Mouse (Mus musculus) limb, embryonic 10.5 days (tissue): ENCODE data around the gene Pxmp2. TPM values are rescaled to one million over a fixed set of nuclear protein-coding genes. Genes with fewer than 3 reads are reported as not detected.
A peak's percentile ranks its signal among the peaks of the same experiment; 100 is the strongest.

Source experiments
- DNase-seq: peaks from one replicate; pipeline ENCODE4 v3.0.0-alpha.2; 2017; ENCODE audit warnings: low spot score
- H3K27ac ChIP-seq: fragments of 300-500 bp; sonication (generic); 2 replicates; pipeline ENCODE4 v1.5.1; 2016; ENCODE audit warnings: mild to moderate bottlenecking
- H3K27me3 ChIP-seq: fragments of 300-500 bp; sonication (generic); 2 replicates; pipeline ENCODE4 v1.6.1; 2016; ENCODE audit warnings: low read depth, mild to moderate bottlenecking; ENCODE audit not compliant: poor library complexity, severe bottlenecking
- H3K36me3 ChIP-seq: fragments of 300-500 bp; sonication (generic); 2 replicates; pipeline ENCODE4 v1.6.1; 2016; ENCODE audit warnings: mild to moderate bottlenecking, moderate library complexity
- H3K4me1 ChIP-seq: fragments of 300-500 bp; sonication (generic); 2 replicates; pipeline ENCODE4 v1.6.1; 2016
- H3K4me3 ChIP-seq: fragments of 300-500 bp; sonication (generic); 2 replicates; pipeline ENCODE4 v1.5.1; 2016; ENCODE audit warnings: mild to moderate bottlenecking, moderate library complexity
- H3K9me3 ChIP-seq: fragments of 300-500 bp; sonication (generic); replicated peaks from 2 replicates; pipeline ENCODE4 v1.6.1; 2016; ENCODE audit warnings: mild to moderate bottlenecking
- WGBS: fragments of 180-500 bp; shearing (Covaris S2); methylation state at CpG from one replicate; pipeline ENCODE4 v1.1.7; 2016; 5-methylcytosine and 5-hydroxymethylcytosine counted together
- polyA plus RNA-seq: library from polyadenylated mRNA; unstranded; fragments of >200 nt; fragmentation: Nextera tagmentation; extraction: Ambion mirVana; gene quantifications from 2 replicates; pipeline ENCODE4 v1.2.1, GENCODE M21; 2016

The Pxmp2 gene
- polyA plus RNA-seq: 9.2 and 10.0 TPM in 2 replicates

- WGBS: 1% methylated on average over 64 of the region's 64 CpGs
- peaks cover 23% of the 10 kb centered on the region for H3K27me3 ChIP-seq
- no peaks in the 10 kb centered on the region for H3K9me3 ChIP-seq
- peak; percentile 97 for DNase-seq
- H3K36me3 ChIP-seq: peaks cover 21% of the 10 kb centered on the region
- H3K4me1 ChIP-seq: peaks cover 19% of the 10 kb centered on the region
- H3K27ac ChIP-seq: peak within 1 kb of the TSS; percentile 95
- peak within 1 kb of the TSS; percentile 84 for H3K4me3 ChIP-seq
These were observed at the start of gene Pxmp2, which contains the start of gene Pole for GRCm38 (mm10) chr5:110285770-110286445. Gene Pxmp2, minus strand, starts transcription at chr5:110286186. Gene Pole, plus strand, starts transcription at chr5:110286306.

- Histone ChIP-seq H3K27me3 (no peaks in the 10 kb centered on the region), H3K36me3 (peaks cover 97% of the 10 kb centered on the region), H3K4me3 (no peak overlapping the region), H3K9me3 (no peaks in the 10 kb centered on the region), H3K27ac (no peak overlapping the region), H3K4me1 (no peaks in the 10 kb centered on the region)
- no peak for DNase-seq
- 74% methylated on average over 3 of the region's 3 CpGs for WGBS
These were observed 44.5 kb upstream of the Pxmp2 start for GRCm38 (mm10) chr5:110330508-110330907.

GRCm38 (mm10) chr5:110313127-110313526 lies 27.1 kb upstream of the Pxmp2 start:
- Histone ChIP-seq H3K4me3 (no peak overlapping the region), H3K27me3 (no peaks in the 10 kb centered on the region), H3K27ac (no peak overlapping the region), H3K9me3 (no peaks in the 10 kb centered on the region), H3K36me3 (peaks cover 98% of the 10 kb centered on the region), H3K4me1 (no peaks in the 10 kb centered on the region)
- DNase-seq: no peak
- WGBS: 96% methylated on average over 3 of the region's 3 CpGs

- Histone ChIP-seq H3K4me3 (no peak overlapping the region), H3K4me1 (no peaks in the 10 kb centered on the region), H3K9me3 (no peaks in the 10 kb centered on the region), H3K36me3 (peaks cover 100% of the 10 kb centered on the region), H3K27me3 (no peaks in the 10 kb centered on the region), H3K27ac (no peak overlapping the region)
- no peak for DNase-seq
- 95% methylated on average over 7 of the region's 7 CpGs for WGBS
These were observed 22.9 kb upstream of the Pxmp2 start for GRCm38 (mm10) chr5:110308861-110309260.

GRCm38 (mm10) chr5:110300591-110300990 lies 14.6 kb upstream of the Pxmp2 start:
- Histone ChIP-seq H3K4me3 (no peak overlapping the region), H3K36me3 (peaks cover 100% of the 10 kb centered on the region), H3K27me3 (no peaks in the 10 kb centered on the region), H3K9me3 (no peaks in the 10 kb centered on the region), H3K27ac (no peak overlapping the region), H3K4me1 (no peaks in the 10 kb centered on the region)
- WGBS: 98% methylated on average over 2 of the region's 2 CpGs
- DNase-seq: no peak

- no peak overlapping the region for H3K27ac ChIP-seq
- no peaks in the 10 kb centered on the region for H3K27me3 ChIP-seq
- no peaks in the 10 kb centered on the region for H3K9me3 ChIP-seq
- peaks cover 99% of the 10 kb centered on the region for H3K36me3 ChIP-seq
- 100% methylated on average over 1 of the region's 1 CpGs for WGBS
- H3K4me3 ChIP-seq: no peak overlapping the region
- no peak for DNase-seq
- H3K4me1 ChIP-seq: no peaks in the 10 kb centered on the region
These were observed 10.7 kb upstream of the Pxmp2 start for GRCm38 (mm10) chr5:110296637-110297036.

- peaks cover 8% of the 10 kb centered on the region for H3K4me1 ChIP-seq
- H3K36me3 ChIP-seq: peaks cover 77% of the 10 kb centered on the region
- no peaks in the 10 kb centered on the region for H3K9me3 ChIP-seq
- H3K27ac ChIP-seq: no peak overlapping the region
- H3K4me3 ChIP-seq: no peak overlapping the region
- DNase-seq: no peak
- 94% methylated on average over 1 of the region's 1 CpGs for WGBS
- no peaks in the 10 kb centered on the region for H3K27me3 ChIP-seq
These were observed 5.7 kb upstream of the Pxmp2 start for GRCm38 (mm10) chr5:110291649-110292048.

GRCm38 (mm10) chr5:110287084-110287475 lies 1.1 kb upstream of the Pxmp2 start:
- peaks cover 32% of the 10 kb centered on the region for H3K36me3 ChIP-seq
- H3K9me3 ChIP-seq: no peaks in the 10 kb centered on the region
- no peak for DNase-seq
- no peak overlapping the region for H3K27ac ChIP-seq
- peaks cover 19% of the 10 kb centered on the region for H3K4me1 ChIP-seq
- peaks cover 23% of the 10 kb centered on the region for H3K27me3 ChIP-seq
- peak overlapping the region; percentile 84 for H3K4me3 ChIP-seq
- 81% methylated on average over 2 of the region's 2 CpGs for WGBS

GRCm38 (mm10) chr5:110286446-110287083 lies 579 bp upstream of the Pxmp2 start:
- Histone ChIP-seq H3K4me1 (peaks cover 19% of the 10 kb centered on the region), H3K27me3 (peaks cover 23% of the 10 kb centered on the region), H3K4me3 (peak overlapping the region; percentile 84), H3K9me3 (no peaks in the 10 kb centered on the region), H3K36me3 (peaks cover 27% of the 10 kb centered on the region), H3K27ac (peak overlapping the region; percentile 95)
- no peak for DNase-seq
- WGBS: 5% methylated on average over 31 of the region's 31 CpGs

- no peak overlapping the region for H3K27ac ChIP-seq
- H3K4me1 ChIP-seq: peaks cover 19% of the 10 kb centered on the region
- peak overlapping the region; percentile 84 for H3K4me3 ChIP-seq
- H3K27me3 ChIP-seq: peaks cover 23% of the 10 kb centered on the region
- 10% methylated on average over 15 of the region's 15 CpGs for WGBS
- H3K36me3 ChIP-seq: peaks cover 13% of the 10 kb centered on the region
- H3K9me3 ChIP-seq: no peaks in the 10 kb centered on the region
- DNase-seq: peak; percentile 31
These were observed 830 bp downstream of the Pxmp2 start for GRCm38 (mm10) chr5:110285156-110285555.

- Histone ChIP-seq H3K4me1 (peaks cover 19% of the 10 kb centered on the region), H3K27ac (no peak overlapping the region), H3K4me3 (no peak overlapping the region), H3K36me3 (peaks cover 7% of the 10 kb centered on the region), H3K27me3 (peaks cover 23% of the 10 kb centered on the region), H3K9me3 (no peaks in the 10 kb centered on the region)
- WGBS: 16% methylated on average over 4 of the region's 4 CpGs
- DNase-seq: peak; percentile 56
These were observed 1.4 kb downstream of the Pxmp2 start for GRCm38 (mm10) chr5:110284536-110284935.

- no peaks in the 10 kb centered on the region for H3K36me3 ChIP-seq
- H3K27me3 ChIP-seq: peaks cover 23% of the 10 kb centered on the region
- no peak for DNase-seq
- H3K9me3 ChIP-seq: no peaks in the 10 kb centered on the region
- H3K4me1 ChIP-seq: peaks cover 12% of the 10 kb centered on the region
- 86% methylated on average over 2 of the region's 2 CpGs for WGBS
- H3K4me3 ChIP-seq: no peak overlapping the region
- no peak overlapping the region for H3K27ac ChIP-seq
These were observed 4.0 kb downstream of the Pxmp2 start for GRCm38 (mm10) chr5:110281984-110282383.

- Histone ChIP-seq H3K27me3 (no peaks in the 10 kb centered on the region), H3K4me3 (no peak overlapping the region), H3K27ac (no peak overlapping the region), H3K36me3 (no peaks in the 10 kb centered on the region), H3K4me1 (no peaks in the 10 kb centered on the region), H3K9me3 (no peaks in the 10 kb centered on the region)
- DNase-seq: no peak
- 91% methylated on average over 1 of the region's 1 CpGs for WGBS
These were observed 9.1 kb downstream of the Pxmp2 start for GRCm38 (mm10) chr5:110276910-110277309.
